Mouse (Mus musculus) adrenal gland, adult 18-20 months (tissue): Measurements from ENCODE around the gene Rnf224. TPM values are rescaled to one million over a fixed set of nuclear protein-coding genes. Genes with fewer than 3 reads are reported as not detected.

Source experiments
- DNase-seq, 2 experiments: peaks; one replicate each; pipeline ENCODE4 v3.0.0; 2021 to 2022; ENCODE audit warnings: low spot score in 2 of 2
- total RNA-seq, 2 experiments: library from RNA; stranded (reverse); gene quantifications; 1 replicate in 1 of 2; 2 replicates in 1 of 2; pipeline ENCODE4 v1.2.3; 2021

Rnf224 gene
- total RNA-seq, 2 experiments from 2014 or later, result not detected

GRCm38 (mm10) chr2:25196172-25196954 is 40.2 kb downstream of the Rnf224 start, which contains the start of gene Tor4a:
TSS of gene Tor4a (minus strand) at chr2:25196886.
- DNase-seq, result peak; percentile 68 to 71

- peak; percentile 61 to 62 for DNase-seq
Measured at GRCm38 (mm10) chr2:25195211-25196156, 41.1 kb downstream of the Rnf224 start.

GRCm38 (mm10) chr2:25194486-25195171 is 42.0 kb downstream of the Rnf224 start:
- DNase-seq, result peak in 1 of 2 experiments; percentile 31

DNA sequence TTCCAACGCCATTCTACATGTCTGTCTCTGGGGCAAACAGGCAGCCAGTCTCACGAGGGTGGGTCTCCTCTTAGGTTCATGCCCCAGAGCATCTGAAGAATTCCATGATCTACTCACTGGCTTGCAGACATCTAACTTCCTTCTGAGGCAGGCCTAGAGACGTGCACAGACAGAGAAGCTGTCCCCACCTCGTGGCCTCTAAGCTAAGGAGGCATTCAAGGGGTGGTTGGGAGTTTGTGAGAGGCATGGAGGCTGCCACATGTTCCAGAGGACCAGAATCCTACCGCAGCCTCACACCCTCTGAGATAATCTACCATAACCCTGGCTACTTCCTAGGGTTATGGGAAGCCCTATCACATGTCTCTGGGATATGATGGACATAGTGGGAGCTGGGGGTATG is 42.6 kb downstream of the Rnf224 start:
- DNase-seq, result no peak

DNA sequence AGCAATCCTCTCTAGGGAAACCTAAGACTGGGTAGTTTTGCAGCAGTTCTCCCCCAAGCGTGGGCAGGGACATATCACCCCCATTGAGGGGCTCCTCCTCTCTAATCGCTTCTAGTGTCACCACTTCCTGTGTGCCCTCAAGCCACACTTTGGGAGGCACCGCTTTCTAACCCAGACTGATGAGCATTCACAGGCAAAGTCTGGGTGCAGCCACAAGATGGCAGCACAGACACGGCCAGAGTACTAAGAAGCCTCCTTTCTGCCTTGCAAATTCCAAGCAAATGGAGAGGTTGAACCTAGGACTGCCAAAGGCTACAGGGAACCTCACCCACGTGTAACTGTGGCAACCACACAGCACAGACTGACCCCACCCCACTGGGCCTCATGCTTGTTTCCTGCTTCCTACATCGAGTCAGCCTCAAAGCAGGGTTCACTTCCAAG is 43.2 kb downstream of the Rnf224 start:
- peak; percentile 79 to 84 for DNase-seq

- DNase-seq, result no peak
Measured at GRCm38 (mm10) chr2:25187841-25188240, 48.7 kb downstream of the Rnf224 start.

DNA sequence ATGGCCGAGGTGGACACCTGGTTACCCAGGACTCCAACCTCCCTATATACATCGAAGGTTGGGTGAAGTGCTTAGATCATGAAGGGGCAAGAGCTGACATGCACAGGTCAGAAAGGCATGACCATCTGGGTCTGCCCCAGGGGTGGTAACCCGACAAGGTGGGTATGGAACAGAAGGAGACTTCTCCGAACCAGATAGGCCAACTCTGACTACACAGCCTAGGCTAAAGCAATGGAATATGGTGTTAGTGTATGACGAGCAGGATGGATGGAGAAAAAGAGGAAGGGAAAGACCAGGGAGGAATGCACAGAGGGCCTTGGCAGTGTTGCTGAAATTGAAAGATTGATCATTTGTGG is 50.0 kb downstream of the Rnf224 start:
- no peak for DNase-seq

DNA sequence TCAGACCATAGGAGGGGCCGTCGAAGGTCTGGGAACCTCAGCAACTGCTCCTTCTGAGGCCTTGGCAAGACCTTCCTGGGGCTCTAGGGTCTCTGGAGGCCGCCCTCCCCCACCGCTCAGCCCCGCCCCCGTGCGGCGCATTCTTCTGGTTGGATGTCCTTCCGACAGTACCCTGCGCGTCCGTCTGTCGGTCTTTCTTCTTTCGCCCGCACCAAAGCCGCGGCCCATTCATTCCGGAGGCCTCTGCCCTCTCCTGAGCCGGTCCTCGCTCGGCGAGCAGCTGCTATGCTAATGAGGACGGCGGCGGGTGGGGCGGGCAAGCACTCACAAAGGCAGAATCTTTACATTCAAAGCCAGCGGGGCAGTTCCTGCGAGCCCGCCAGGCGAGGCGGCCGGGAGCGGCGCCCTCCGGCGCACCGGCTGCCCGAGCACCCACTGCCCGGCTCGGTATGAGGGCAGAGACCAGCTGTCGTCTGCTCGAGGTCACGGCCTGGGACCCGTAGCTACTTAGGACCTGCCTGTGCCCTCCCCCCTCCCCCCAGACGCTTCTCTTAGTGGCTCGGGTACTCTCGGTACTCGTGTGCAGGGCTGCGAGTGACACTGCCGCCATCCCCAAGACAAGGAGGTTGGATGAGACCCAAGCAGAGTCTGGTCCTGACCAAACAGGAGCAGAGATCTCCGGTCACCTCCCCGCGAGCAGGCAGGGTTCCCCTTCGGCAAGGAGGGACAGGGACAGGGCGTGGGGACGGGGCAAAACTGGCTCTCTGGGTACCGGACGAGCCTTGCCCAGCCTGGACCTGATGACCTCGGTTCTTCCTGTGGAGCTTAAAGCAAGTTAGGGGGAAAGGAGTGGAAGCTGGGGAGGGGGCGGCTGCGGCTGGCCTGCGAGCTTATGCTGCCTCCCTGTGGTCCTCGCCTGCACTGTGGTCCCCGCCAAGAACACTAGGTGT is 50.7 kb downstream of the Rnf224 start:
- peak; percentile 22 to 48 for DNase-seq

- DNase-seq, result no peak
Measured at GRCm38 (mm10) chr2:25184496-25184895, 52.1 kb downstream of the Rnf224 start.

Other genes with a start within 250 kb of the Rnf224 start
- gene Nsmf, start 182.4 kb downstream of the Rnf224 start, total RNA-seq, result 10 to 100 TPM; 43.4 to 55.4 TPM
- gene Entpd8, start 156.5 kb downstream of the Rnf224 start, total RNA-seq, result not detected
- not detected for gene Noxa1, start 141.6 kb downstream of the Rnf224 start, total RNA-seq
- gene Nrarp, start 56.0 kb downstream of the Rnf224 start, total RNA-seq, result 1 to 10 TPM; 2.3 to 3.5 TPM
- 10 to 100 TPM; 11.6 to 19.5 TPM for gene Tor4a, start 39.9 kb downstream of the Rnf224 start, total RNA-seq
- 10 to 100 TPM; 48.8 to 49.5 TPM for gene Nelfb, start 25.3 kb downstream of the Rnf224 start, total RNA-seq
- not detected for gene Stpg3, start 22.1 kb downstream of the Rnf224 start, total RNA-seq
- not detected for gene Fam166a, start 18.0 kb downstream of the Rnf224 start, total RNA-seq
- 100 to 1,000 TPM; 284 to 287 TPM for gene Tubb4b, start 12.1 kb downstream of the Rnf224 start, total RNA-seq
- gene Slc34a3, start 2.4 kb downstream of the Rnf224 start, total RNA-seq, result not detected
- 1 to 10 TPM; 7.9 to 8.3 TPM for gene Rnf208, start 5.5 kb upstream of the Rnf224 start, total RNA-seq
- not detected for gene Cysrt1, start 5.7 kb upstream of the Rnf224 start, total RNA-seq
- 1 to 10 TPM; 2.2 to 5.7 TPM for gene AL732309.1, start 10.1 kb upstream of the Rnf224 start, total RNA-seq
- 10 to 100 TPM; 19.5 to 24.4 TPM for gene Tmem203, start 18.7 kb upstream of the Rnf224 start, total RNA-seq
- gene Tprn, start 25.8 kb upstream of the Rnf224 start, total RNA-seq, result 1 to 10 TPM; 8.2 to 9.4 TPM
- gene Ssna1, start 35.7 kb upstream of the Rnf224 start, total RNA-seq, result 10 to 100 TPM; 37.2 to 40.1 TPM
- 10 to 100 TPM; 75.5 to 82.4 TPM for gene Anapc2, start 35.7 kb upstream of the Rnf224 start, total RNA-seq
- gene Tmem210, start 51.4 kb upstream of the Rnf224 start, total RNA-seq, result not detected
- gene Lrrc26, start 53.1 kb upstream of the Rnf224 start, total RNA-seq, result not detected
- gene Grin1, start 82.4 kb upstream of the Rnf224 start, total RNA-seq, result 10 to 100 TPM; 10.0 to 10.5 TPM
- gene Man1b1, start 95.6 kb upstream of the Rnf224 start, total RNA-seq, result 10 to 100 TPM; 59.0 to 63.2 TPM
- gene Dpp7, start 119.6 kb upstream of the Rnf224 start, total RNA-seq, result 10 to 100 TPM; 32.3 to 42.0 TPM
- 10 to 100 TPM; 18.8 to 20.9 TPM for gene Uap1l1, start 128.9 kb upstream of the Rnf224 start, total RNA-seq
- gene Sapcd2, start 135.5 kb upstream of the Rnf224 start, total RNA-seq, result not detected
- gene Entpd2, start 159.1 kb upstream of the Rnf224 start, total RNA-seq, result 1 to 10 TPM; 3.2 to 8.3 TPM
- 100 to 1,000 TPM; 125 to 161 TPM for gene Npdc1, start 162.6 kb upstream of the Rnf224 start, total RNA-seq
- under 1 TPM; 0.13 to 0.35 TPM for gene Fut7, start 186.5 kb upstream of the Rnf224 start, total RNA-seq
- 10 to 100 TPM; 36.9 to 48.5 TPM for gene Abca2, start 191.9 kb upstream of the Rnf224 start, total RNA-seq
- 1 to 10 TPM in 1 of 2 experiments, under 1 TPM in 1; 0.53 to 1.1 TPM for gene Clic3, start 220.1 kb upstream of the Rnf224 start, total RNA-seq
- 10 to 100 TPM; 38.6 to 54.5 TPM for gene Paxx, start 224.3 kb upstream of the Rnf224 start, total RNA-seq
- 1 to 10 TPM; 1.1 to 3.1 TPM for gene Ptgds, start 233.3 kb upstream of the Rnf224 start, total RNA-seq